8 mouse cellular contexts compared by ENCODE assay signal in the genomic region with DNA sequence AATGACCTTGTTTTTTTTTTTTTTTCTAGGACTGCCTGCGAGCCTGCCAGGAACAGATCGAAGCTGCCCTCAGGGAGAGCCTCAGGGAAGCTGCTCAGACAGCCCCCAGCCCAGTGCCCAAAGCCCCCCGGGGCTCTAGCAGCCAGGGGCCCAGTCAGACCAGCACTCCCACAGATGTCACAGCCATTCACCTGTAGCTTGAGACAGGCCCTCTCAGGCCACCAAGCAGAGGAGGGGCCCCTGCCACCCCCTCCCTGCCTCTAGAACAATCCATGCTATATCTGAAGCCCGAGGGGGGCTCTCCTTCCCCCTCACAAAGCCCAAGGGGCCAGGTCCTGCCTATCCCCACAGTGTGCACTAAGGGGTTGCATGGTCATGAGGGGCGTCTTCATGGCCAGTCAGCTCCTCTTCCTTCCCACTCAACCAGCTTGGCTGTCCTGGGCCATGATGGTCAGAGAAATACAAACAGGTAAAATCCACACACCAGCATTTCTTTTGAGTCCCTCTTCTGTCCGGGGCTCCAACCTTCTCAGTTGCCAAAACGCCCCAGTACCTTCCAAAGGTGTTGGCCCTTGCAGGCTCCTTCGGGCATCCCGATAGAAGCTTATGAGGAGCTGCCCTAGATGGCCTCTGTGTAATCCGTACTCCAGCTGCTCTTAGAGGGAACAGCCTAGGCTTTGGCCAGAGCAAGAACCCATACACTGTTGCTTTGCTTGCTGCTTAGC. TPM values are rescaled to one million over a fixed set of nuclear protein-coding genes. Genes with fewer than 3 reads are reported as not detected.
DNase-seq lines count a peak whose midpoint lies in the region; ATAC-seq and TF ChIP-seq lines count a peak whose summit lies in the region.
"Not testable (repeated sequence)": the region's sequence is repeated elsewhere in the genome, so short reads cannot be mapped to it uniquely, and the experiment has no call there.

No protein-coding gene starts in this region.

- H3K4me2 ChIP-seq in embryonic facial prominence, embryonic 14.5 days (ENCODE audit: low read depth, low read length); hindbrain, embryonic 14.5 days (replicated peaks); limb, embryonic 12.5 days; midbrain, embryonic 12.5 days (replicated peaks); stomach, embryonic 16.5 days (ENCODE audit: low read depth, low read length): not testable (repeated sequence)
- H3K4me2 ChIP-seq in liver, postnatal 0 days (ENCODE audit: low read depth, low read length), result peak overlapping the region; percentile 86

- not testable (repeated sequence) for TF ChIP-seq EP300 in ES-Bruce4 (IDR thresholded peaks at IDR 0.05; ENCODE audit: insufficient read depth, low read depth, low read length); liver, postnatal 0 days (IDR thresholded peaks at IDR 0.05; ENCODE audit: low read depth)

- DNase-seq in embryonic facial prominence, embryonic 14.5 days (ENCODE audit: low spot score); heart, embryonic 10.5 days (ENCODE audit: low spot score); hindbrain, embryonic 14.5 days (ENCODE audit: low spot score); liver, postnatal 0 days: not testable (repeated sequence)

- ATAC-seq in embryonic facial prominence, embryonic 14.5 days (ENCODE audit: low read depth); hindbrain, embryonic 14.5 days (ENCODE audit: low FRiP score); limb, embryonic 12.5 days (ENCODE audit: insufficient number of reproducible peaks, insufficient read depth, low FRiP score, low TSS enrichment, low read depth); liver, postnatal 0 days; midbrain, embryonic 12.5 days (ENCODE audit: low FRiP score, low read depth); stomach, embryonic 16.5 days (ENCODE audit: insufficient read depth, low FRiP score): not testable (repeated sequence)

- H3K9ac ChIP-seq in ES-Bruce4 (ENCODE audit: low read depth, poor library complexity, severe bottlenecking); embryonic facial prominence, embryonic 14.5 days (ENCODE audit: low read depth, low read length); hindbrain, embryonic 14.5 days; limb, embryonic 12.5 days (replicated peaks); stomach, embryonic 16.5 days (ENCODE audit: low read length): not testable (repeated sequence)
- H3K9ac ChIP-seq in liver, postnatal 0 days (replicated peaks), result peak overlapping the region; percentile 55
- H3K9ac ChIP-seq in midbrain, embryonic 12.5 days (replicated peaks), result 0 out of 2 replicates have a peak overlapping the region, but pooled peaks have one; percentile 20

- peaks cover 32% of the 10 kb centered on the region for H3K36me3 ChIP-seq in ES-Bruce4 (ENCODE audit: control insufficient read depth, insufficient read depth, low read length, poor library complexity, severe bottlenecking)
- peaks cover 66% of the 10 kb centered on the region for H3K36me3 ChIP-seq in embryonic facial prominence, embryonic 14.5 days (ENCODE audit: control insufficient read depth, insufficient read depth, low read length)
- peaks cover 76% of the 10 kb centered on the region for H3K36me3 ChIP-seq in heart, embryonic 10.5 days
- peaks cover 55% of the 10 kb centered on the region for H3K36me3 ChIP-seq in hindbrain, embryonic 14.5 days (replicated peaks; ENCODE audit: control insufficient read depth, insufficient read depth)
- peaks cover 69% of the 10 kb centered on the region for H3K36me3 ChIP-seq in limb, embryonic 12.5 days
- peaks cover 65% of the 10 kb centered on the region for H3K36me3 ChIP-seq in liver, postnatal 0 days (replicated peaks; ENCODE audit: insufficient read depth, low read length)
- H3K36me3 ChIP-seq in midbrain, embryonic 12.5 days, result peaks cover 51% of the 10 kb centered on the region
- H3K36me3 ChIP-seq in stomach, embryonic 16.5 days (ENCODE audit: control insufficient read depth, insufficient read depth, low read length), result peaks cover 22% of the 10 kb centered on the region

- H3K4me3 ChIP-seq in ES-Bruce4 (ENCODE audit: low read depth, low read length); embryonic facial prominence, embryonic 14.5 days (ENCODE audit: low read depth, low read length); heart, embryonic 10.5 days; hindbrain, embryonic 14.5 days (replicated peaks; ENCODE audit: low read length); limb, embryonic 12.5 days (replicated peaks); midbrain, embryonic 12.5 days; stomach, embryonic 16.5 days (replicated peaks; ENCODE audit: low read length): not testable (repeated sequence)
- H3K4me3 ChIP-seq in liver, postnatal 0 days (ENCODE audit: low read depth, low read length), result 0 out of 2 replicates have a peak overlapping the region, but pooled peaks have one; percentile 95

- peak overlapping the region; percentile 49 for H3K27ac ChIP-seq in ES-Bruce4 (ENCODE audit: insufficient read depth, low read length)
- peak overlapping the region; percentile 99 for H3K27ac ChIP-seq in embryonic facial prominence, embryonic 14.5 days (replicated peaks; ENCODE audit: low read depth, low read length)
- peak overlapping the region; percentile 99; the same call in 1 of the 2 replicates for H3K27ac ChIP-seq in heart, embryonic 10.5 days
- peak overlapping the region; percentile 43; the same call in 1 of the 2 replicates for H3K27ac ChIP-seq in hindbrain, embryonic 14.5 days
- H3K27ac ChIP-seq in limb, embryonic 12.5 days, result 0 out of 2 replicates have a peak overlapping the region, but pooled peaks have one; percentile 9
- H3K27ac ChIP-seq in liver, postnatal 0 days (ENCODE audit: low read depth), result peak overlapping the region; percentile 93
- H3K27ac ChIP-seq in midbrain, embryonic 12.5 days (replicated peaks), result 0 out of 2 replicates have a peak overlapping the region, but pooled peaks have one; percentile 30
- H3K27ac ChIP-seq in stomach, embryonic 16.5 days (ENCODE audit: low read length), result peak overlapping the region; percentile 99

- not testable (repeated sequence) for TF ChIP-seq POLR2A in ES-Bruce4 (IDR thresholded peaks at IDR 0.05; ENCODE audit: insufficient read depth, low read length)

- H3K9me3 ChIP-seq in ES-Bruce4 (replicated peaks; ENCODE audit: control insufficient read depth, insufficient read depth, low read length, poor library complexity, severe bottlenecking); embryonic facial prominence, embryonic 14.5 days (ENCODE audit: control insufficient read depth, low read length); heart, embryonic 10.5 days; hindbrain, embryonic 14.5 days (ENCODE audit: control insufficient read depth, low read length); limb, embryonic 12.5 days; liver, postnatal 0 days (ENCODE audit: low read length); midbrain, embryonic 12.5 days; stomach, embryonic 16.5 days (replicated peaks; ENCODE audit: control insufficient read depth, low read length): not testable (repeated sequence)

- not testable (repeated sequence) for H3K4me1 ChIP-seq in ES-Bruce4 (ENCODE audit: control insufficient read depth, insufficient read depth, low read length)
- H3K4me1 ChIP-seq in embryonic facial prominence, embryonic 14.5 days (ENCODE audit: control insufficient read depth, insufficient read depth, low read length), result peaks cover 16% of the 10 kb centered on the region
- H3K4me1 ChIP-seq in heart, embryonic 10.5 days, result peaks cover 43% of the 10 kb centered on the region
- H3K4me1 ChIP-seq in hindbrain, embryonic 14.5 days (replicated peaks; ENCODE audit: control insufficient read depth, insufficient read depth, low read length), result peaks cover 27% of the 10 kb centered on the region; the same call in 1 of the 2 replicates
- peaks cover 24% of the 10 kb centered on the region for H3K4me1 ChIP-seq in limb, embryonic 12.5 days (replicated peaks)
- peaks cover 40% of the 10 kb centered on the region for H3K4me1 ChIP-seq in liver, postnatal 0 days (ENCODE audit: insufficient read depth)
- H3K4me1 ChIP-seq in midbrain, embryonic 12.5 days, result peaks cover 44% of the 10 kb centered on the region
- peaks cover 32% of the 10 kb centered on the region for H3K4me1 ChIP-seq in stomach, embryonic 16.5 days (ENCODE audit: control insufficient read depth, insufficient read depth, low read length)

- H3K27me3 ChIP-seq in ES-Bruce4 (ENCODE audit: control insufficient read depth, insufficient read depth, low read length, poor library complexity, severe bottlenecking); embryonic facial prominence, embryonic 14.5 days (replicated peaks; ENCODE audit: control insufficient read depth, insufficient read depth, low read length); heart, embryonic 10.5 days (ENCODE audit: insufficient read depth, poor library complexity, severe bottlenecking); hindbrain, embryonic 14.5 days (ENCODE audit: control insufficient read depth, insufficient read depth, low read length); limb, embryonic 12.5 days; liver, postnatal 0 days (ENCODE audit: insufficient read depth, low read length); midbrain, embryonic 12.5 days; stomach, embryonic 16.5 days (ENCODE audit: control insufficient read depth, insufficient read depth, low read length): not testable (repeated sequence)

- not testable (repeated sequence) for TF ChIP-seq CTCF in ES-Bruce4 (IDR thresholded peaks at IDR 0.05; ENCODE audit: low read depth, low read length); liver, postnatal 0 days (IDR thresholded peaks at IDR 0.05; ENCODE audit: low read depth)

- 88% methylated on average over 10 of the region's 10 CpGs for WGBS in embryonic facial prominence, embryonic 14.5 days
- 74% methylated on average over 10 of the region's 10 CpGs for WGBS in heart, embryonic 10.5 days
- 84% methylated on average over 9 of the region's 10 CpGs for WGBS in hindbrain, embryonic 14.5 days
- 88% methylated on average over 10 of the region's 10 CpGs for WGBS in limb, embryonic 12.5 days
- 74% methylated on average over 10 of the region's 10 CpGs for WGBS in liver, postnatal 0 days (ENCODE audit: insufficient replicate concordance)
- WGBS in midbrain, embryonic 12.5 days, result 87% methylated on average over 10 of the region's 10 CpGs
- 77% methylated on average over 10 of the region's 10 CpGs for WGBS in stomach, embryonic 16.5 days

RNA-seq across cellular contexts. Expression of a gene that starts 12.6 kb away (rescaled TPM):
- 24.9 and 25.7 TPM in 2 replicates for polyA plus RNA-seq in ES-Bruce4 (2011; ENCODE audit: insufficient read depth, insufficient read length, low read depth, missing spikeins)
- 21.3 and 22.4 TPM in 2 replicates for polyA plus RNA-seq in embryonic facial prominence, embryonic 14.5 days (2014; fragmentation: Nextera tagmentation; extraction: Ambion mirVana)
- 37.0 and 43.0 TPM in 2 replicates for polyA plus RNA-seq in heart, embryonic 10.5 days (2016; fragmentation: Nextera tagmentation; extraction: Ambion mirVana)
- polyA plus RNA-seq in hindbrain, embryonic 14.5 days (2014; fragmentation: Nextera tagmentation; extraction: Ambion mirVana), result 33.3 and 34.3 TPM in 2 replicates
- polyA plus RNA-seq in limb, embryonic 12.5 days (2016; fragmentation: Nextera tagmentation; extraction: Ambion mirVana), result 28.3 and 28.4 TPM in 2 replicates
- 8.9 and 10.6 TPM in 2 replicates for polyA plus RNA-seq in liver, postnatal 0 days (2015; fragmentation: Nextera tagmentation; extraction: Ambion mirVana)
- polyA plus RNA-seq in midbrain, embryonic 12.5 days (2016; fragmentation: Nextera tagmentation; extraction: Ambion mirVana), result 30.8 and 31.5 TPM in 2 replicates
- polyA plus RNA-seq in stomach, embryonic 16.5 days (2015; fragmentation: Nextera tagmentation; extraction: Ambion mirVana), result 21.0 and 22.1 TPM in 2 replicates

RNA-seq across cellular contexts. Expression of a gene that starts 12.6 kb away (rescaled TPM):
- polyA plus RNA-seq in ES-Bruce4 (2011; ENCODE audit: insufficient read depth, insufficient read length, low read depth, missing spikeins), result 26.4 and 36.9 TPM in 2 replicates
- polyA plus RNA-seq in embryonic facial prominence, embryonic 14.5 days (2014; fragmentation: Nextera tagmentation; extraction: Ambion mirVana), result 47.7 and 50.2 TPM in 2 replicates
- 36.5 and 42.8 TPM in 2 replicates for polyA plus RNA-seq in heart, embryonic 10.5 days (2016; fragmentation: Nextera tagmentation; extraction: Ambion mirVana)
- polyA plus RNA-seq in hindbrain, embryonic 14.5 days (2014; fragmentation: Nextera tagmentation; extraction: Ambion mirVana), result 42.3 and 44.7 TPM in 2 replicates
- polyA plus RNA-seq in limb, embryonic 12.5 days (2016; fragmentation: Nextera tagmentation; extraction: Ambion mirVana), result 47.8 and 48.9 TPM in 2 replicates
- polyA plus RNA-seq in liver, postnatal 0 days (2015; fragmentation: Nextera tagmentation; extraction: Ambion mirVana), result 13.5 and 14.4 TPM in 2 replicates
- polyA plus RNA-seq in midbrain, embryonic 12.5 days (2016; fragmentation: Nextera tagmentation; extraction: Ambion mirVana), result 39.5 and 41.0 TPM in 2 replicates
- 40.7 and 47.5 TPM in 2 replicates for polyA plus RNA-seq in stomach, embryonic 16.5 days (2015; fragmentation: Nextera tagmentation; extraction: Ambion mirVana)

RNA-seq across cellular contexts. Expression of a gene that starts 12.6 kb away (rescaled TPM):
- 4.5 and 11.9 TPM in 2 replicates for polyA plus RNA-seq in ES-Bruce4 (2011; ENCODE audit: insufficient read depth, insufficient read length, low read depth, missing spikeins)
- polyA plus RNA-seq in embryonic facial prominence, embryonic 14.5 days (2014; fragmentation: Nextera tagmentation; extraction: Ambion mirVana), result 1.4 and 1.9 TPM in 2 replicates
- polyA plus RNA-seq in heart, embryonic 10.5 days (2016; fragmentation: Nextera tagmentation; extraction: Ambion mirVana), result 1.6 and 2.1 TPM in 2 replicates
- polyA plus RNA-seq in hindbrain, embryonic 14.5 days (2014; fragmentation: Nextera tagmentation; extraction: Ambion mirVana), result 3.0 and 3.1 TPM in 2 replicates
- polyA plus RNA-seq in limb, embryonic 12.5 days (2016; fragmentation: Nextera tagmentation; extraction: Ambion mirVana), result 2.3 and 2.6 TPM in 2 replicates
- 0.79 and 0.82 TPM in 2 replicates for polyA plus RNA-seq in liver, postnatal 0 days (2015; fragmentation: Nextera tagmentation; extraction: Ambion mirVana)
- polyA plus RNA-seq in midbrain, embryonic 12.5 days (2016; fragmentation: Nextera tagmentation; extraction: Ambion mirVana), result 2.2 and 2.5 TPM in 2 replicates
- 0.89 and 1.9 TPM in 2 replicates for polyA plus RNA-seq in stomach, embryonic 16.5 days (2015; fragmentation: Nextera tagmentation; extraction: Ambion mirVana)

RNA-seq across cellular contexts. Expression of a gene that starts 31.7 kb away (rescaled TPM):
- 15.8 and 16.8 TPM in 2 replicates for polyA plus RNA-seq in ES-Bruce4 (2011; ENCODE audit: insufficient read depth, insufficient read length, low read depth, missing spikeins)
- polyA plus RNA-seq in embryonic facial prominence, embryonic 14.5 days (2014; fragmentation: Nextera tagmentation; extraction: Ambion mirVana), result 3.8 and 4.1 TPM in 2 replicates
- 3.2 and 4.5 TPM in 2 replicates for polyA plus RNA-seq in heart, embryonic 10.5 days (2016; fragmentation: Nextera tagmentation; extraction: Ambion mirVana)
- polyA plus RNA-seq in hindbrain, embryonic 14.5 days (2014; fragmentation: Nextera tagmentation; extraction: Ambion mirVana), result 6.7 and 7.6 TPM in 2 replicates
- 8.1 and 8.9 TPM in 2 replicates for polyA plus RNA-seq in limb, embryonic 12.5 days (2016; fragmentation: Nextera tagmentation; extraction: Ambion mirVana)
- polyA plus RNA-seq in liver, postnatal 0 days (2015; fragmentation: Nextera tagmentation; extraction: Ambion mirVana), result 1.2 and 1.6 TPM in 2 replicates
- polyA plus RNA-seq in midbrain, embryonic 12.5 days (2016; fragmentation: Nextera tagmentation; extraction: Ambion mirVana), result 10.5 and 11.9 TPM in 2 replicates
- 3.3 and 3.5 TPM in 2 replicates for polyA plus RNA-seq in stomach, embryonic 16.5 days (2015; fragmentation: Nextera tagmentation; extraction: Ambion mirVana)

Comparison
In these comparisons a context has a peak if more than half of its experiments do, and no peak if none do; other contexts are left out.
1. H3K27ac ChIP-seq: peak in every context shown above with its lines; median percentile 99 in embryonic facial prominence, embryonic 14.5 days; 99 in heart, embryonic 10.5 days; 99 in stomach, embryonic 16.5 days; 93 in liver, postnatal 0 days; 49 in ES-Bruce4; 43 in hindbrain, embryonic 14.5 days; 30 in midbrain, embryonic 12.5 days; 9 in limb, embryonic 12.5 days.